Mouse (Mus musculus): ENCODE measurements at regions not wholly inside any gene's neighbourhood (a gene's known extent, or its start where the extent isn't known, plus 50 kb on each side); places are given as distances from the start of the nearest gene placed in this dataset.

GRCm38 (mm10) chr12:96090995-96091394 is 399.0 kb downstream of the Flrt2 start:
- Histone ChIP-seq H3K9me3 (ENCODE audit: control insufficient read depth, low read length) (no peaks in the 10 kb centered on the region), H3K36me3 (ENCODE audit: control insufficient read depth, insufficient read depth, low read length) (no peaks in the 10 kb centered on the region), H3K9ac (ENCODE audit: low read depth, low read length) (no peak overlapping the region), H3K27ac (ENCODE audit: low read depth, low read length) (no peak overlapping the region), H3K4me1 (replicated peaks; ENCODE audit: control insufficient read depth, insufficient read depth, low read length) (no peaks in the 10 kb centered on the region), H3K4me2 (replicated peaks; ENCODE audit: low read depth, low read length) (no peak overlapping the region), H3K27me3 (ENCODE audit: control insufficient read depth, insufficient read depth, low read length) (no peaks in the 10 kb centered on the region), H3K4me3 (ENCODE audit: low read depth, low read length) (no peak overlapping the region)
- ATAC-seq (ENCODE audit: low FRiP score) (no peak), DNase-seq (ENCODE audit: low spot score) (no peak)
- 93% methylated on average over 2 of the region's 2 CpGs for WGBS

GRCm38 (mm10) chr12:96106254-96106653 is 414.2 kb downstream of the Flrt2 start:
- Histone ChIP-seq H3K27me3 (ENCODE audit: control insufficient read depth, insufficient read depth, low read length) (no peaks in the 10 kb centered on the region), H3K9ac (ENCODE audit: low read depth, low read length) (no peak overlapping the region), H3K4me1 (replicated peaks; ENCODE audit: control insufficient read depth, insufficient read depth, low read length) (no peaks in the 10 kb centered on the region), H3K36me3 (ENCODE audit: control insufficient read depth, insufficient read depth, low read length) (no peaks in the 10 kb centered on the region), H3K4me2 (replicated peaks; ENCODE audit: low read depth, low read length) (no peak overlapping the region), H3K9me3 (ENCODE audit: control insufficient read depth, low read length) (no peaks in the 10 kb centered on the region), H3K27ac (ENCODE audit: low read depth, low read length) (no peak overlapping the region), H3K4me3 (ENCODE audit: low read depth, low read length) (no peak overlapping the region)
- WGBS, result 85% methylated on average over 1 of the region's 1 CpGs
- DNase-seq (ENCODE audit: low spot score) (no peak), ATAC-seq (ENCODE audit: low FRiP score) (no peak)

- no peaks in the 10 kb centered on the region for H3K9me3 ChIP-seq (ENCODE audit: control insufficient read depth, low read length)
- ATAC-seq (ENCODE audit: low FRiP score), result peak; percentile 64
Measured at GRCm38 (mm10) chr12:96114727-96115379, 422.8 kb downstream of the Flrt2 start.

GRCm38 (mm10) chr12:96117553-96117952 is 425.5 kb downstream of the Flrt2 start:
- WGBS, result 84% methylated on average over 3 of the region's 3 CpGs
- H3K27ac ChIP-seq (ENCODE audit: low read depth, low read length), result no peak overlapping the region
- DNase-seq (ENCODE audit: low spot score), result no peak
- H3K9me3 ChIP-seq (ENCODE audit: control insufficient read depth, low read length), result no peaks in the 10 kb centered on the region
- H3K36me3 ChIP-seq (ENCODE audit: control insufficient read depth, insufficient read depth, low read length), result no peaks in the 10 kb centered on the region
- H3K4me2 ChIP-seq (replicated peaks; ENCODE audit: low read depth, low read length), result no peak overlapping the region
- no peaks in the 10 kb centered on the region for H3K4me1 ChIP-seq (replicated peaks; ENCODE audit: control insufficient read depth, insufficient read depth, low read length)
- H3K27me3 ChIP-seq (ENCODE audit: control insufficient read depth, insufficient read depth, low read length), result no peaks in the 10 kb centered on the region
- H3K9ac ChIP-seq (ENCODE audit: low read depth, low read length), result no peak overlapping the region
- no peak overlapping the region for H3K4me3 ChIP-seq (ENCODE audit: low read depth, low read length)
- ATAC-seq (ENCODE audit: low FRiP score), result no peak

More at GRCm38 (mm10) chr12:96114727-96115379, 422.8 kb downstream of the Flrt2 start:
- H3K27me3 ChIP-seq (ENCODE audit: control insufficient read depth, insufficient read depth, low read length), result no peaks in the 10 kb centered on the region
- no peak overlapping the region for H3K4me2 ChIP-seq (replicated peaks; ENCODE audit: low read depth, low read length)
- no peaks in the 10 kb centered on the region for H3K36me3 ChIP-seq (ENCODE audit: control insufficient read depth, insufficient read depth, low read length)
- no peaks in the 10 kb centered on the region for H3K4me1 ChIP-seq (replicated peaks; ENCODE audit: control insufficient read depth, insufficient read depth, low read length)
- DNase-seq (ENCODE audit: low spot score), result no peak
- H3K9ac ChIP-seq (ENCODE audit: low read depth, low read length), result no peak overlapping the region
- 27% methylated on average over 3 of the region's 3 CpGs for WGBS
- H3K27ac ChIP-seq (ENCODE audit: low read depth, low read length), result no peak overlapping the region
- no peak overlapping the region for H3K4me3 ChIP-seq (ENCODE audit: low read depth, low read length)

- H3K27ac ChIP-seq (ENCODE audit: low read depth, low read length), result no peak overlapping the region
- H3K9ac ChIP-seq (ENCODE audit: low read depth, low read length), result no peak overlapping the region
- no peak overlapping the region for H3K4me3 ChIP-seq (ENCODE audit: low read depth, low read length)
- H3K27me3 ChIP-seq (ENCODE audit: control insufficient read depth, insufficient read depth, low read length), result no peaks in the 10 kb centered on the region
- 51% methylated on average over 2 of the region's 2 CpGs for WGBS
- no peaks in the 10 kb centered on the region for H3K4me1 ChIP-seq (replicated peaks; ENCODE audit: control insufficient read depth, insufficient read depth, low read length)
- DNase-seq (ENCODE audit: low spot score) (no peak), ATAC-seq (ENCODE audit: low FRiP score) (peak; percentile 80)
- no peak overlapping the region for H3K4me2 ChIP-seq (replicated peaks; ENCODE audit: low read depth, low read length)
- H3K36me3 ChIP-seq (ENCODE audit: control insufficient read depth, insufficient read depth, low read length), result no peaks in the 10 kb centered on the region
- no peaks in the 10 kb centered on the region for H3K9me3 ChIP-seq (ENCODE audit: control insufficient read depth, low read length)
Measured at GRCm38 (mm10) chr12:96124156-96124931, 432.3 kb downstream of the Flrt2 start.

GRCm38 (mm10) chr12:96129870-96130454 is 437.9 kb downstream of the Flrt2 start:
- peak; percentile 47 for DNase-seq (ENCODE audit: low spot score)
- ATAC-seq (ENCODE audit: low FRiP score), result peak; percentile 85
- no peak overlapping the region for H3K9ac ChIP-seq (ENCODE audit: low read depth, low read length)
- no peak overlapping the region for H3K4me3 ChIP-seq (ENCODE audit: low read depth, low read length)
- whole genome bisulfite sequencing, result 36% methylated on average over 4 of the region's 4 CpGs
- no peak overlapping the region for H3K4me2 ChIP-seq (replicated peaks; ENCODE audit: low read depth, low read length)
- no peaks in the 10 kb centered on the region for H3K4me1 ChIP-seq (replicated peaks; ENCODE audit: control insufficient read depth, insufficient read depth, low read length)
- H3K36me3 ChIP-seq (ENCODE audit: control insufficient read depth, insufficient read depth, low read length), result no peaks in the 10 kb centered on the region
- H3K27ac ChIP-seq (ENCODE audit: low read depth, low read length), result no peak overlapping the region
- H3K9me3 ChIP-seq (ENCODE audit: control insufficient read depth, low read length), result no peaks in the 10 kb centered on the region
- no peaks in the 10 kb centered on the region for H3K27me3 ChIP-seq (ENCODE audit: control insufficient read depth, insufficient read depth, low read length)

- H3K9me3 ChIP-seq (ENCODE audit: control insufficient read depth, low read length), result no peaks in the 10 kb centered on the region
- DNase-seq (ENCODE audit: low spot score), result peak; percentile 59
- no peak overlapping the region for H3K27ac ChIP-seq (ENCODE audit: low read depth, low read length)
- H3K36me3 ChIP-seq (ENCODE audit: control insufficient read depth, insufficient read depth, low read length), result no peaks in the 10 kb centered on the region
- 44% methylated on average over 9 of the region's 9 CpGs for WGBS
- no peaks in the 10 kb centered on the region for H3K4me1 ChIP-seq (replicated peaks; ENCODE audit: control insufficient read depth, insufficient read depth, low read length)
- no peak overlapping the region for H3K4me2 ChIP-seq (replicated peaks; ENCODE audit: low read depth, low read length)
- H3K4me3 ChIP-seq (ENCODE audit: low read depth, low read length), result no peak overlapping the region
- H3K9ac ChIP-seq (ENCODE audit: low read depth, low read length), result no peak overlapping the region
- no peaks in the 10 kb centered on the region for H3K27me3 ChIP-seq (ENCODE audit: control insufficient read depth, insufficient read depth, low read length)
- peak; percentile 86 for ATAC-seq (ENCODE audit: low FRiP score)
Measured at GRCm38 (mm10) chr12:96130796-96131512, 438.9 kb downstream of the Flrt2 start.

GRCm38 (mm10) chr12:96134136-96134535 is 442.1 kb downstream of the Flrt2 start:
- Histone ChIP-seq H3K9me3 (ENCODE audit: control insufficient read depth, low read length) (no peaks in the 10 kb centered on the region), H3K27me3 (ENCODE audit: control insufficient read depth, insufficient read depth, low read length) (no peaks in the 10 kb centered on the region), H3K27ac (ENCODE audit: low read depth, low read length) (no peak overlapping the region), H3K36me3 (ENCODE audit: control insufficient read depth, insufficient read depth, low read length) (no peaks in the 10 kb centered on the region), H3K9ac (ENCODE audit: low read depth, low read length) (no peak overlapping the region), H3K4me2 (replicated peaks; ENCODE audit: low read depth, low read length) (no peak overlapping the region), H3K4me1 (replicated peaks; ENCODE audit: control insufficient read depth, insufficient read depth, low read length) (no peaks in the 10 kb centered on the region), H3K4me3 (ENCODE audit: low read depth, low read length) (no peak overlapping the region)
- ATAC-seq (ENCODE audit: low FRiP score) (no peak), DNase-seq (ENCODE audit: low spot score) (no peak)
- 70% methylated on average over 5 of the region's 5 CpGs for WGBS
